Mouse (Mus musculus): ENCODE data around the gene Pdcd2.

Pdcd2 gene

DNA sequence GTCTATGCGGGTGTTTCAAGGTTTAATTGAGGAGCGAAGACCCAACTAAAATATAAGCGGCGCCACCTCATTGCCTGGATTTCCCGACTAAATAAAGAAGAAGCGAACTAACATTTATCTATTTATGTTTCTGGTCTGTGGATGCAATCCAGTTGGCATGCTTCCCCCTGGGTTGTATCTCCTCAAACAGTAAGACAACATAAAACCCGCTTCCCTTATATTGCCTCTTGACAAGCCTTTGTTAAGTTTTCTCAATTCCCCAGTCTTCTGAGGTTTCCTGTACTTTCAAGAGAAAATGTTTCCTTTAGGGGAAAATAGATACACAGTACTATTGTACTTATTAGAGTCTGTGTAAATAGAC lies 28.4 kb downstream of the Pdcd2 start:
- no peak for DNase-seq (ENCODE audit: low spot score)

DNA sequence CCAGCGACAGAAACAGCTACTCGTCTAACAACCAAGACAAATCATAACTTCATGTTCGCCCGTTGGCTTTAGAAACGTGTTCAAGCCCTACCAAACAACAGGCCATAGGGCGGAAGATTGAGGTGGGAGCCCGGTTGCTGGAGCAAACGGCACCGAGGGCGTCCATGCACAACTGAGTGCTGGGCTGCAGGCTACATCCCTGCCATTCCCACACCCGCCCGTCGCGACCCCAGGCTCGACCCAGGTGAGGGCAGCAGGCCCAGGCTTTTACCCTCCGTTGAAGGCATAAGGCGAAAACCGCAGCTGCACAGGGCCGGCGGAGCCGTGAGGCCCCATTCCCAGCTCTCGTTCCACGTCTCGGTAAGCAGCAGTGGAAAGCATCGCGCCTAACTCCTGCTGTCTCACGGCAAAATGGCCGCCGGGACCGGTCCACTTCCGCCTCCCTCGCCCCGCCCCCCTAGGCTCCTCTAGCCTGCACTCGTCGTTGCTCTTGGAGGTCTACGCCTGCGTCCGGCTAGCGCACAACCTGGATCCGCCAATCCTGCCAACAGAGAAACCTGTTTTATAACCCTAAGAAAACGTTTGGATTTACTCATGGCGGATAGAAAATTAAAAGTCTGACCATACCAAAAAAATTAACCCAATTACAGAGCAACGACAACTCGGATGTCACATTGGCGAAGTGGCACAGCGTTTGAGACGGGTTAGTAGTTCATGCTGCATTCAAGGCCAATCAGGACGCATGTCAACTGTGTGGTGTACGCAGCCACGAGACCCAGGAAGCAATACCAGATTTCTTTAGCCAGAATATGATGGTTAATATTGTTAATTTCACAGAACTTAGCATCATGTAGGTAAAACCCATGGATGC lies 29.0 kb downstream of the Pdcd2 start:
- DNase-seq (ENCODE audit: low spot score), result peak; percentile 86

DNA sequence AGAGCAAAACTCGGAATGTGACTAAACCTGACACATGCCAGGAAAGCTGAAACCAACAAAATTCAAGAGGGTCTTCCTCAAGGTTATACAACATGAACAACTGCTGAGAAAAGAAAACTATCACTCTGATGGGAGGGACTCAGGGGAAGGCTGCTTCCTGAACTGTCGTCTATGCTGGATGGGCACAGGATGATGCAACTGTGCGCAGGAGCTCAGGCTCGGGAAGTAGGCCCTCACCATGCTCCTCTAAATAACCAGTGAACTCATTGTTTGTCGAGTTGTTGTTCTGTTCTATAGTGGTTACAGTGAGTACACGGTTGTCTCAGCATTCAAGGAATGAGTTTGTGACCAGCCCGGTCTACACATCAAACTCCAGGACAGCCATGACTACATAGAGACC lies 36.6 kb downstream of the Pdcd2 start:
- no peak for DNase-seq (ENCODE audit: low spot score)

DNA sequence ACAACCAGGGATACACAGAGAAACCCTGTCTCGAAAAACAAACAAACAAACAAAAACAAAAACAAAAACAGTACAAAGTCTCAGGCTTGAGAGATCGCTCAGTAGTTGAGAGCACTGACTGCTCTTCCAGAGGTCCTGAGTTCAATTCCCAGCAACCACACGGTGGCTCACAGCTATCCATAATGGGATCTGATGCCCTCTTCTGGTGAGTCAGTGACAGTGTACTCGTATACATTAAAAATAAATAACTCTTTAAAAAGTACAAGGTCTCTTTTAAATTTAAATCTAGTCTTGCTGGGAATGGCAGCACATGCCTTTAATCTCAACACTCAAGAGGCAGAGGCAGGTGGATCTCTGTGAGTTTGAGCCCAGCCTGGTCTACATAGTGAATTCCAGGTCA lies 54.4 kb downstream of the Pdcd2 start:
- no peak for DNase-seq (ENCODE audit: low spot score)

Data from spleen, adult 12 weeks (tissue).